Mouse (Mus musculus) brain, embryonic 18.5 days (tissue): ENCODE measurements around the gene Defb33.

Source experiments
- DNase-seq: peaks from one replicate; pipeline ENCODE4 v3.0.0-alpha.2; 2012; ENCODE audit warnings: low read depth, low spot score

Defb33 gene

GRCm38 (mm10) chr8:20892369-20892768, at the start of gene Defb33:
Defb33 (plus strand) TSS chr8:20892669.
- DNase-seq = no peak

- no peak for DNase-seq
These were observed 17.9 kb upstream of the Defb33 start for GRCm38 (mm10) chr8:20874608-20875007.

GRCm38 (mm10) chr8:20902527-20902926, 10.1 kb downstream of the Defb33 start, which contains the start of gene Gm15056:
Gm15056 (minus strand) TSS chr8:20902627.
- DNase-seq = no peak

GRCm38 (mm10) chr8:20907119-20907518, 14.7 kb downstream of the Defb33 start:
- no peak for DNase-seq

GRCm38 (mm10) chr8:20908256-20908655, 15.8 kb downstream of the Defb33 start:
- no peak for DNase-seq

- no peak for DNase-seq
These were observed 19.8 kb downstream of the Defb33 start for GRCm38 (mm10) chr8:20912288-20912687.

GRCm38 (mm10) chr8:20921971-20922370, 29.5 kb downstream of the Defb33 start, which contains the start of gene Gm6040:
Gm6040 (minus strand) TSS chr8:20922071.
- no peak for DNase-seq

- no peak for DNase-seq
These were observed 52.1 kb downstream of the Defb33 start, which contains the start of gene AY761185 for GRCm38 (mm10) chr8:20944610-20945009. AY761185 (minus strand) TSS chr8:20944710.
